Mouse (Mus musculus): ENCODE measurements around the gene Nhsl2. TPM values are rescaled to one million over a fixed set of nuclear protein-coding genes. Genes with fewer than 3 reads are reported as not detected.

The Nhsl2 gene
- polyA plus RNA-seq, 1 experiment = 1.8 TPM

DNA sequence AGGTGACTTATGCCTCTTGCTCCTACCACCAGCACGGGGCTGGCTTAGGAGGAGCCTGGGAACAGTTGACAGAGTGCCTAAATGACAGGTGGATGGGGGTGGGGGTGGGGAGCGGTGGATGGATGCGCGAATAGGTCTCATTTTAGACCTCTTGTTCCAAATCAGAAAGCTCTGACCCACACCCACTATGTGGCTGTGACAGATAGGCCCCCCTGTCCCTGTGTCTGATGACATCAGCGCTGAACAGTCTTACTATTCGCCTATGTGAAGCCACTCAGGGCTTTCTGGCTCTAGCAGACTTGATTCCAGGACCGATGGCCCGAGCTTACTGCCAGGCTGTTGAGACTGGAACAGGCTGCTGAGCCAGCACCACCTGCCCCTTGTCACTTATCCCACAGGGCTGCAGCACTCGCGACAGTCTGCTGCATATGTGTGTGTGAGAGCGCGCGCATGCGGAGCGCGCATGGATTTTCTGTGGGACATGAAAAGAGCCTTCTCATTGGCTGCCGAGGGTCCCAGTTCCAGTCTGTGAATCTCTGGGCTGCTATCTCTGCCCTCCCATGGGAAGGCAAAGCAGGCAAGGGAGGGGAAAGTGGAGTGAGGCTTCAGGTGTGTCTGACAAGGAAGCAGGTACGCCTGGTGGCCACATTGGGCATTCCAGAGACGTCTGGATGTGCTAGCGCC, 154.6 kb downstream of the Nhsl2 start:
- H3K4me3 ChIP-seq (ENCODE audit: low read depth, low read length) = no peak overlapping the region
- 18% methylated on average over 20 of the region's 20 CpGs for WGBS

DNA sequence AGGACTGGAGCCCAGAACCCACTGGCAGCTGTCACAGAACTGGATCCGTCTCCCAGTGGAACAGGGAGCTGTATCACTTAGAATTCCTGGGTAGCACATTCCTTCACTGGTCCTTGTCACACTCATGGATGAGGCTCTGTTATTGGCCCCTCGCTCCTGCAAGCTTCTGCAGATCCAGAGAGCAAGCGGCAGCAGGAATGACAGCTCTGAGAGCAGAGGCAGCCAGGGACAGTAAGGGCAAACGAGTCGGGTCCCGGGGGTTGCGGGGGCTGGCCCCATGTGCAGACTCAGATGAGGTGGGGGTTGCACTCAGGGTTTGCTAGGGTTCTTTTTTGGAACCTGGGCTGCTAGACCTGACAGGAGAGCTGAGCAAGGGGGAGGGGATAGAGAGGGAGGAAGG, 155.2 kb downstream of the Nhsl2 start:
- H3K27ac ChIP-seq (ENCODE audit: insufficient read depth, low read depth, low read length) = no peak overlapping the region
- no peak for TF ChIP-seq POLR2A (IDR thresholded peaks at IDR 0.05; ENCODE audit: low read depth, low read length)
- TF ChIP-seq CTCF (IDR thresholded peaks at IDR 0.05; ENCODE audit: extremely low read depth, insufficient read length, insufficient replicate concordance, low read depth, low read length) = no peak
- no peak overlapping the region for H3K4me3 ChIP-seq (ENCODE audit: low read depth, low read length)
- no peaks in the 10 kb centered on the region for H3K27me3 ChIP-seq (ENCODE audit: control insufficient read depth, insufficient read depth, low read length)
- 17% methylated on average over 7 of the region's 7 CpGs for WGBS
- H3K36me3 ChIP-seq (ENCODE audit: control insufficient read depth, insufficient read depth, low read length) = no peaks in the 10 kb centered on the region
- 0 out of 2 replicates have a peak, but pooled peaks cover 2% of the 10 kb centered on the region for H3K4me1 ChIP-seq (ENCODE audit: control insufficient read depth, insufficient read depth, insufficient read length, low read length)

More for the DNA sequence above, 154.6 kb downstream of the Nhsl2 start:
- no peaks in the 10 kb centered on the region for H3K27me3 ChIP-seq (ENCODE audit: control insufficient read depth, insufficient read depth, low read length)
- H3K4me1 ChIP-seq (ENCODE audit: control insufficient read depth, insufficient read depth, insufficient read length, low read length) = 0 out of 2 replicates have a peak, but pooled peaks cover 2% of the 10 kb centered on the region
- no peaks in the 10 kb centered on the region for H3K36me3 ChIP-seq (ENCODE audit: control insufficient read depth, insufficient read depth, low read length)
- H3K27ac ChIP-seq (ENCODE audit: insufficient read depth, low read depth, low read length) = no peak overlapping the region
- TF ChIP-seq POLR2A (IDR thresholded peaks at IDR 0.05; ENCODE audit: low read depth, low read length) = no peak

DNA sequence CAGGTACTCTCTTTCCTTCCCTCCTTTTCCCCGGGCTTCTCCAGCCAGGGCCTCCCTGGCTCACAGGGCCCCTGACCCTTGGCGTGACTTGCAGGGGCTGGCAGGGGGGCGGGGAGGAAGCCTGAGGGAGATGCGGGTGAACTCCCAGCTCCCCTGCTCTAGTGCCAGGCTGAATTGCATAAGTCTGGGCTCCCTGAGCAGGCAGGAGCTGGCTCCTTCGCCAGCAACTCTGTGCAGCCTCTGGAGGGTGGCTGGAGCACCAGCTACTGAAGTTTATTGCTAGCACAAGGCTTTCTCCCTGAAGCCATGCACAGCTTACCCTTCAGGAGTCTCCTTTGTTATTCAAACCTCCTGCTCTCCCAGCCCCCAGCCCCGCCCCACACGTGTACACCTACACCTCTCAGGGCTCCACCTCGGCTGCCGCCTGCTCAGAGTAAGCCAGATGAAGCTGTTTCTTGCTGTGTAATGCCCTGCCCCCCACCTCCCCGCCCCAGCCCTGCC, 156.0 kb downstream of the Nhsl2 start:
- Histone ChIP-seq H3K27ac (ENCODE audit: insufficient read depth, low read depth, low read length) (no peak overlapping the region), H3K27me3 (ENCODE audit: control insufficient read depth, insufficient read depth, low read length) (no peaks in the 10 kb centered on the region), H3K36me3 (ENCODE audit: control insufficient read depth, insufficient read depth, low read length) (no peaks in the 10 kb centered on the region), H3K4me1 (ENCODE audit: control insufficient read depth, insufficient read depth, insufficient read length, low read length) (0 out of 2 replicates have a peak, but pooled peaks cover 2% of the 10 kb centered on the region), H3K4me3 (ENCODE audit: low read depth, low read length) (no peak overlapping the region)
- TF ChIP-seq POLR2A (IDR thresholded peaks at IDR 0.05; ENCODE audit: low read depth, low read length) (no peak), CTCF (IDR thresholded peaks at IDR 0.05; ENCODE audit: extremely low read depth, insufficient read length, insufficient replicate concordance, low read depth, low read length) (no peak)
- WGBS = 20% methylated on average over 10 of the region's 10 CpGs

DNA sequence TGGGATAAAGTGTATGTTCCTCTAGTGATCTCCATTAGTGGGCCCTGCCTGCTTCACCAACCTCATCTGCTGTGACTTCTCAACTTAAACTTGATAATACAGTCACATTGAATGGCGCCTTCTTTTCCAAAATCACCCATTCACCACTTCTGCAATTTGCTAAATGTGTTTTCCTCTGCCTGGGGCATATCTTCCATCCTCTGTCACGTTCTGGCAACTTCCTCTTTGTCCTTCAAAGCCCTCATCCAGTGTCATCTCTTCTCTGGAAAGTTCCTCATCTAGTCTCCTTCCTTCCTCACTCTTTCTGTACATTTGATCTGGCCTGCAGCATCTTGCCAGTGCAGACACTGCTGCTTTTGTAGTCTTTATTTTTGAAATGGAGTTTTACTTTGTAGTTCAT, 158.8 kb downstream of the Nhsl2 start:
- H3K27ac ChIP-seq (ENCODE audit: insufficient read depth, low read depth, low read length) = no peak overlapping the region
- no peaks in the 10 kb centered on the region for H3K27me3 ChIP-seq (ENCODE audit: control insufficient read depth, insufficient read depth, low read length)
- H3K4me3 ChIP-seq (ENCODE audit: low read depth, low read length) = no peak overlapping the region

DNA sequence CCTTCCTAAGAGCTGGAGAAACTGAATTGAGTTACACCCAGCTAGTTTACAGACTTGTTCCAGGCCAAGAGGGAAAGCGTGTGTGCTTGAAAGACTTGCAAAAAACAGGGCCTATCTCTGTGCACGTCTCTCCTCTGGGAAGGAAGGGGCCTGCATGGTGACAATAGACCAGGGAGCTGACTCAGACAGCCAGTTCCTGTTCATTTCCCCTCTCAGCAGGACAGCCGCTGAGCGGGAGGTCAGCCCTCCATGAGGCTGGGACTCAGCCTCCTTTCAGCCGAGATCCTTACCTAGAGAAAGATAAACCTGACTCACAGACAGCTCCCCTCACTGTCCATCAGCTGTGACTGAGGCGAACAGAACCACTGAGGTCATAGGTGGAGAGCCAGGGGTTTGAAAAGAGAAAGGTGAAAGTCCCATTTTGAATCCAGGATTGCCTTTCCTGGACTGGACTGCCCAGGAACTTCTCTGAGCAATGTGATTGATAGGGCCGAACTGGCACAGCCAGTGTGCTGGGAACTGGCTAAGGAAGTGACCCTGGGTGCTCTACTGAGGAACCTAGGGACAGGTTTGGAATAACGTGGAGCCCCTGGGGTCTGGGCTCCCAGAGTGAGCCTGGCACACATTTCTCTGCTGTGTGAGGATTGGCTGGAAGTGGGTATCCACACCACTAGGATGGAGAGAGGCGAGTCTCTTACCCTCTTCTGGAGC, 168.2 kb downstream of the Nhsl2 start:
- Histone ChIP-seq H3K27ac (ENCODE audit: insufficient read depth, low read depth, low read length) (no peak overlapping the region), H3K27me3 (ENCODE audit: control insufficient read depth, insufficient read depth, low read length) (no peaks in the 10 kb centered on the region), H3K4me3 (ENCODE audit: low read depth, low read length) (peak overlapping the region; percentile 21), H3K4me1 (ENCODE audit: control insufficient read depth, insufficient read depth, insufficient read length, low read length) (no peaks in the 10 kb centered on the region), H3K36me3 (ENCODE audit: control insufficient read depth, insufficient read depth, low read length) (no peaks in the 10 kb centered on the region)
- no peak for TF ChIP-seq POLR2A (IDR thresholded peaks at IDR 0.05; ENCODE audit: low read depth, low read length)
- TF ChIP-seq CTCF (IDR thresholded peaks at IDR 0.05; ENCODE audit: extremely low read depth, insufficient read length, insufficient replicate concordance, low read depth, low read length) = no peak
- WGBS = 56% methylated on average over 9 of the region's 9 CpGs

More for the DNA sequence above, 158.8 kb downstream of the Nhsl2 start:
- WGBS = 65% methylated on average over 2 of the region's 2 CpGs
- no peaks in the 10 kb centered on the region for H3K36me3 ChIP-seq (ENCODE audit: control insufficient read depth, insufficient read depth, low read length)
- TF ChIP-seq POLR2A (IDR thresholded peaks at IDR 0.05; ENCODE audit: low read depth, low read length) (no peak), CTCF (IDR thresholded peaks at IDR 0.05; ENCODE audit: extremely low read depth, insufficient read length, insufficient replicate concordance, low read depth, low read length) (no peak)
- 0 out of 2 replicates have a peak, but pooled peaks cover 2% of the 10 kb centered on the region for H3K4me1 ChIP-seq (ENCODE audit: control insufficient read depth, insufficient read depth, insufficient read length, low read length)

DNA sequence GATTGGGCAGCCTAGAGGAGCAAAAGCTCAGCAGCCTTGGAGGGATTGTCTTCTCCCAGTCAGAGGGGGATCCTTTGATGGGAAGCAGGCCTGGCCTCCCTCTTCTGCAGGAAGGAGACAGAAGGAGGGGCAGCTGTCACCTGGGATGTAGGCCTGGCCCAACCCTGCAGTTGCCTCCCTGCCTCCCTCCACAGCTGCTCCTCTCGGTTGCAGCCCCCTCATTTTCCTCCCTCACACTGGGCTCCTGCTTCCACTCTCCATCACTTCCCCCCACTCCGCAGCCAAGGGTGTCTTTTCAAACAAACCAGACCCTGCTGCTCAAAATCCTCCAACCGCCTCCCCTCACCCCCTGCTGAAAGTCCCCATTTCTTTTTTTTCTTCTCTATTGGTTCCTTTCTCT, 169.7 kb downstream of the Nhsl2 start:
- 61% methylated on average over 3 of the region's 3 CpGs for WGBS
- Histone ChIP-seq H3K27ac (ENCODE audit: insufficient read depth, low read depth, low read length) (no peak overlapping the region), H3K4me1 (ENCODE audit: control insufficient read depth, insufficient read depth, insufficient read length, low read length) (no peaks in the 10 kb centered on the region), H3K36me3 (ENCODE audit: control insufficient read depth, insufficient read depth, low read length) (no peaks in the 10 kb centered on the region), H3K27me3 (ENCODE audit: control insufficient read depth, insufficient read depth, low read length) (no peaks in the 10 kb centered on the region), H3K4me3 (ENCODE audit: low read depth, low read length) (no peak overlapping the region)
- TF ChIP-seq POLR2A (IDR thresholded peaks at IDR 0.05; ENCODE audit: low read depth, low read length) (no peak), CTCF (IDR thresholded peaks at IDR 0.05; ENCODE audit: extremely low read depth, insufficient read length, insufficient replicate concordance, low read depth, low read length) (no peak)

Measured in small intestine, adult 2 months (tissue).